Mouse (Mus musculus): Measurements from ENCODE around the gene Lonp2. TPM values are rescaled to one million over a fixed set of nuclear protein-coding genes. Genes with fewer than 3 reads are reported as not detected.
A peak's percentile ranks its signal among the peaks of the same experiment; 100 is the strongest.

The Lonp2 gene
- total RNA-seq, 2 experiments from 2014 or later: 119 to 130 TPM

- no peak for DNase-seq
Observed at GRCm38 (mm10) chr8:86623551-86623910, 312 bp upstream of the Lonp2 start.

- no peak for DNase-seq
Observed at GRCm38 (mm10) chr8:86624915-86625314, 1.1 kb downstream of the Lonp2 start.

GRCm38 (mm10) chr8:86630212-86630611 lies 6.4 kb downstream of the Lonp2 start:
- no peak for DNase-seq

DNA sequence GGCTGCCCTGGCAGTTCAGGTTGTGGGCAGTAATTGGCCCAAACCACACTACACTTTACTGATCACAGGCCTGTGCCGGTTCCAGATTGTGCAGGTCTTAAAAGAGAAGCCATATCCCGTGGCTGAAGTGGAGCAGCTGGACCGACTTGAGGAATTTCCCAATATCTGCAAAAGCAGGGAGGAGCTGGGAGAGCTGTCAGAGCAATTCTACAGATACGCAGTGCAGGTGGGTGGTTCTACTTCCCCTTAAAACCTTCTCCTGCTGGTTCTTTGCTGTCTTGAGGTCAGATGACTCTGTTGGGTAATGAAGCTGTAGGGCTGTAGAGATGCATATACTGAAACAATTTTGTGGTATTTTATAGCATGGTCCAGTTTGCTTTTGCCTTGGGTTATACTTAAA lies 7.6 kb downstream of the Lonp2 start:
- no peak for DNase-seq

GRCm38 (mm10) chr8:86637826-86638225 lies 14.0 kb downstream of the Lonp2 start:
- no peak for DNase-seq

- no peak for DNase-seq
Observed at GRCm38 (mm10) chr8:86638981-86639380, 15.1 kb downstream of the Lonp2 start.

- no peak for DNase-seq
Observed at GRCm38 (mm10) chr8:86642682-86643081, 18.8 kb downstream of the Lonp2 start.

GRCm38 (mm10) chr8:86644661-86645060 lies 20.8 kb downstream of the Lonp2 start:
- no peak for DNase-seq

GRCm38 (mm10) chr8:86647771-86648170 lies 23.9 kb downstream of the Lonp2 start:
- no peak for DNase-seq

DNA sequence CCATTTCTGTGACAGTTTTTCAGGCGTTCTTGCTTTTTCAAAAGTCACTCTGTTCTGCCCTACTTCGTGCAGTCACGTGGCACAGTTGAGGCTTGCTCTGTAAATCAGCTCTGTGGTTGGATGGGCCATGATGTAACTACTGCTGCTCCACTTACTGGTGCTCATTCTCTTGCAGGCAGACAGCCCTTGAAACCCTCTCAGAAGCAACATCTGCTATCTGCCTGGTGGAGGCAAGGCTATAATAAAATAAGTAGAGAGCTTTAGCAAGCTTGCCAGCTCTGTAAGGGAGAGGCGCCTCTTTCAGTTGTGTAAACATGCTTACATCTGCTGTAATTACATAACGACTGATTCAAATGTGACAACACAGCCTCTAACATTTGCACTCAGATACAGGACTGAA lies 27.6 kb downstream of the Lonp2 start:
- DNase-seq: peak in 1 of 2 experiments; percentile 26

DNA sequence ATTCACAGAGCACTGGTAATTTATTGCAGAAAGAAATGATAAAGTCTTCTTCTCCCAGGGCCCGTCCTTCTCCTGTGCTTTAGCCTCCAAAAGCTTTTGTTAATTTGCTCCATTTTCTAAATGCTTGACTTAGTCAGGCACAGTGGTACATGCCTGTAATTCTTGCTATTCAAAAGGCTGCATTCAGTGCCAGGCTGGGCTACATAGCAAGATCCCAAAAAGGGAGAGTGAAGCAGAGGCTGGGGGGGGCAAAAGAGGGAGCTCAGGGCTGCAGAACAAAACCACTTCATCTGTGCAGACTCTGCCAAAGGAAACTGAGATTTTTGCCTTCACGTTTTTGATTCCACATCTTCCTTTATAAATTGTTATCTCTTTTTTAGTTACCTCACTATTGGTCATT lies 28.7 kb downstream of the Lonp2 start:
- no peak for DNase-seq

GRCm38 (mm10) chr8:86654578-86654977 lies 30.7 kb downstream of the Lonp2 start:
- DNase-seq: no peak

DNA sequence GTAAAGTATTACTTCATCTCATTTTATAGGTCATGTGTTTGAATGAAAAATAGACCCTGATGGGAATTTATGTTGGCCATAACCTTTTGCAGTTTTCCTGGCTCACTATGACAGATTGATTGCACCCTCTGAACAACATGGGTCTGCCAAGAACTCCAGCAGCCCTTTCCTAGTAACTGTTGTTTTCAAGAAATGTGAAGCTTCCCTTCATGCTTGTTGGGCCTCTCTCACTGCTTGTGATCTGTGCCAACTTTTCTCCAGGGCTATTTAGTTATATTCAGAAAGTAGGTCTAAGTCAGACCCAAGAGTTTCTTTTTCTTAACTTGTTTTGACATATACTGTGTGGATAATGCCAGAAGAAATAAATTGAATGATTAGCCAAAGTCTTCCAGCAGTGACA lies 44.9 kb downstream of the Lonp2 start:
- peak in 1 of 2 experiments; percentile 25 for DNase-seq

- DNase-seq: no peak
Observed at GRCm38 (mm10) chr8:86669259-86669658, 45.4 kb downstream of the Lonp2 start.

DNA sequence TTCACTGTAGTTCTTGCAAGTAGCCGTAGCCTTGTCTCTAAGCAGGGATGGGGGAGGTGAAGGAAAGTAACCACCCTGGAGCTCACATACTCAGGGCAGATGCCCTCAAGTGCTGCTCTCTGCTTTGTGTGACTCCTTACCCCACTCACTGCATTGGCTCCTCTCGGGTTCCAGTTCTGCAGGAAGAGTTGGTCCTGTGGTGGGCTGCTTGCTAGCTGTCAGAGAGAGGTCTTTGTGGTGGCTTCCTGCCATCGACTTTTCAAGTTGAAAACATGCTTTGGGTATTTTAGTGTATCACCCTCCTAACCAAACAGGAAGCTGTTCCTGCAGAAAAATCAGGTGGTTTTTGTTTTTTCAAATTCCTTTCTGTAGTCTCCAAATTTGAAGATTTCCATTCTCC lies 62.8 kb downstream of the Lonp2 start:
- no peak for DNase-seq

- no peak for DNase-seq
Observed at GRCm38 (mm10) chr8:86692107-86692506, 68.3 kb downstream of the Lonp2 start.

- no peak for DNase-seq
Observed at GRCm38 (mm10) chr8:86694011-86694410, 70.2 kb downstream of the Lonp2 start.

- no peak for DNase-seq
Observed at GRCm38 (mm10) chr8:86695703-86696102, 71.9 kb downstream of the Lonp2 start.

DNA sequence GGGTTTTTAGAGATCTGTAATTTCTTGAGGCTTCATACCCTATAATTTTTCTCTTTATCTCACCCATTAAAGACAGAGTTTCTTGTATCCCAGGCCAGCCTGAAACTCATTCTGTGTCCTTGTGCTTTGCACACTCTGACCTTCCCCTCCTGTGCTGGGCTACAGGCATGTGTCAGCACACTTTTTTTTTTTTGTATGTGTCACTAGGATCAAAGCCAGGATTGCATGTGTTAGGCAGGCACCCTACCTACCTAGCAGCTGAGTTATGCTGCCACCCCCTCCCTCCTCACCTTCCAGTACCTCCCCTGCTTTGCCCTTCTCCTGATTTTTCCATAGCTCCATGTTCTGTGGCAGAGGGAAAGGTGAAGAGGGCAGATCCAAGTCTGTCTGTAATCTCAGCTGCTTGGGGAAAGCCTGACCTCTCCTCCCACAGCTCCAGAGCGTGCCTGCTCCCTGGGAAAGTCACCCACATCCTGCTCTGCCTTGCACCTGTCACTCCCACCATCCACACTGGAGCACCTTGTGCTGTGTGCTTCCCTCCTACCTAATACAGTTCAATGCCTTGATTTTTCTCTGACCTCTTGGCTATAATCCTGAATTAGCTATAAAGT lies 75.1 kb downstream of the Lonp2 start:
- DNase-seq: peak; percentile 36 to 49

DNA sequence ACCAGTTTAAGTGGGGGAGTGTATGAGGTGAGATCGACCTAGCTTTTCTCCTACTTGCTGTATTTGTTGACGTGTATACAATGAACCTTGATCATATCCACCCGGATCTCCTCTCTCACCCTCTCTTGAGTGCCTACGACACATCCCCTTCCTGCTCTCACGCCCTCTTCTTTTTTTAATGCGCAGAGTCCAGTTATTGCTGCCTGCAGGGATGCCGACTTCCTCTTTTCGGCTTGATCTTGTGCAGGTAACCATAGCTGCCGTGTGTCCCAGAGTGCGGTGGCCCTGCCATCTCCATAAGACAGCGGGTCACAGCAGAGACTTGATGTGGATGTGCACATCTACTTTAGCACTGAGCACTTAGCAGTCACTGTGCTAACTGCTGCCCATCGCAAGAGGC lies 75.6 kb downstream of the Lonp2 start:
- no peak for DNase-seq

DNA sequence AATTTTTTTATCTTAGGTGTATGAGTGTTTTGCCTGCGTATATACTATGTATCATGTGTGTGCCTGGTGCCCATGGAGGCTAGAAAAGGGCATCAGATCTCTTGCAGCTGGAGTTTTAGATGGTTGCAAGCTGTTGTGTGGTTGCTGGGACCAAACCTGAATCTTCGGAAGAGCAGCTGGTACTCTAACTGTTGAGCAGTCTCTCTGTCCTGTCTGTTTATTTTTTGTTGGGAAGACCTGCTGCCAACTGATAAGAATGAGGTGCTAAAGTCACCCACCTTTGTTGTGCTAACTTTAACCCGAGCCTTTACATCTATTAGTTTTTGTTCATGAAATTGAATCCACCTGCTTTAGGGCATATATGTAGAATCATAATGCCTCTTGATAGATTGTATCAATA lies 78.6 kb downstream of the Lonp2 start:
- DNase-seq: no peak

DNA sequence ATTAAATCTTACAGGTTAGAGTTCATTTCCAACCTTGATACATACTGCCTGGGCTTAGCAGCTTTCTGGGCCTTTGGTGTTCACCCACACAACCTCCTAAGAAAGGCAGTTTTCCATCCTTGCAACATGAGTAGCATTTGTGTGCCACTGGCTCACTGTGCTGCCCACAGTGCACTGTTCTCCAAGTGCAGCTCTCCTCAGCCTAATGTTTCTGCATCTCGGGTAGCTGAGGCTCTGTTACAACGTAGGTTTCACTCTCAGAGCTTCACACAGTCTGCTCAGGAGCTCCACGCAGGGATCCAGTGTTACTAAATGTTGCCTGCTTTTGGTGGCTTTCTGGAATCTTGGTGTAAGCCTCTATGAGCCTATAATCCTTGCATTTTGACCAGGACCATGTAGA lies 81.5 kb downstream of the Lonp2 start:
- no peak for DNase-seq

- DNase-seq: no peak
Observed at GRCm38 (mm10) chr8:86706756-86707155, 82.9 kb downstream of the Lonp2 start.

DNA sequence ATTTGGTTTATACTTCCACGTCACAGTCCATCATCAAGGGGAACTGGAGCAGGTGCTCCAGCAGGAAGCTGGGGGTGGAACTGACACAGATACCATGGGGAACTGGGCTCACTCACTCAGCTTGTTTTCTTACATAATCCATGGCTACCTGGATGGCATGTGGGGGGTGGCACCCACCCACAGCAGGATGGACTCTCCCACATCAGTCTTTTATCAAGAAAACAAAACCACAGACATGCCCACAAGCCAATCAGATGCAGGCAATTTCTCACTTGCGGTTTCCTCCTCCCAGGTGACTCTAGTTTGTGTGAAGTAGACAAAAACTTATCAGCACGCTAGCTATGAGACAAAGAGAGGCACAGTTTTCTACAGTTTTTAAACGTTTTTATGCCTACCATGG lies 84.0 kb downstream of the Lonp2 start:
- DNase-seq: no peak

DNA sequence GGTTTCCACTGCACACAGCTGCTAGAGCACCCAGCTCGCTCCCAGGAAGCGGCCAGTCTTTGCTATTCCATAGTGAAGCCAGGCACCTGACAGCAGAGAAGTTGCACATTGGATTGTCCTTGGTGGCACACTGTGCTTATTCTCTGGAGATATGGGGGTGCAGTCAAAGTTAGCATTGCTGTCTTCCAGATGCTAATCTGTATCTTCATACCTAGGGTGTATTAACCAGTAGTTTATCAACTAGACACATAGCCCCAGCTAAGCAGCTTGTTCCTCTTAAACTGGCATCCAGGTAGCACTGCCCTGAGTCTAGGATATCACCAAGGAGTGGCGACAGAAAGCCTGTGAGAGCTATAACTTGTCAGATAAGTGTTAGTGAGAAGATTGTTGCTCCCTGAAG lies 88.8 kb downstream of the Lonp2 start:
- DNase-seq: no peak
